Mouse (Mus musculus) brain, embryonic 14.5 days (tissue): ENCODE measurements around the gene Inca1.

Source experiments
- CTCF ChIP-seq: fragments of 200-500 bp; IDR thresholded peaks from 2 replicates; pipeline ENCODE4 v1.5.1; 2012; ENCODE audit warnings: inconsistent platforms, mild to moderate bottlenecking, moderate library complexity, borderline replicate concordance; ENCODE audit not compliant: insufficient read depth, insufficient read length; ENCODE audit errors: extremely low read depth
- POLR2A ChIP-seq: fragments of 200-500 bp; IDR thresholded peaks from 2 replicates; pipeline ENCODE4 v1.6.1; 2012; ENCODE audit warnings: mild to moderate bottlenecking, inconsistent platforms, borderline replicate concordance; ENCODE audit not compliant: poor library complexity, insufficient read depth, insufficient read length, severe bottlenecking; ENCODE audit errors: extremely low read depth

DNA sequence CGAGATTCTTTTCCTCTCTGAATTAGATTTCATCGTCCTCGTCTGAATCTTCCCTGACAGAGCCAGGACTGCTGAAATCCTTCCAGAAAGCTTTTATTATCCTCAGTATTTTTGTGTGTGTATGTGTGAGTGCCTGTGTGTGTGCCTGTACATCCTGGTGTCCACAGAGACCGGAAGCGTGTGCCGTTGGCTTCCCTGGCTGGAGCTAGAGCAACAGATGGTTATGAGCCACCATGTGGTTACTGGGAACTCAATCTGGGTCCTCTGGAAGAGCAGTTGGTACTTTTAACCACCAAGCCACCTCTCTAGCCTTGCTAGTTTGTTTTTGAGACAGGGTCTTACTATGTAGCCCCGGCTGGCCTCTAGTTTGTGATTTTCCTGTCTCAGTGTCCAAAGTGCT is 42.2 kb upstream of the Inca1 start:
- TF ChIP-seq CTCF (no peak), POLR2A (no peak)
